Mouse (Mus musculus) kidney, embryonic 15.5 days (tissue): ENCODE results near the gene Hsd17b3. TPM values are rescaled to one million over a fixed set of nuclear protein-coding genes. Genes with fewer than 3 reads are reported as not detected.
"Not testable (repeated sequence)": the region's sequence is repeated elsewhere in the genome, so short reads cannot be mapped to it uniquely, and the experiment has no call there.

ENCODE experiments used
- ATAC-seq: fragments of 200-750 bp; cut with Nextera tagmentation; replicated peaks from 2 replicates; pipeline ENCODE4 v1.8.0; 2017; ENCODE audit warnings: moderate TSS enrichment; ENCODE audit not compliant: low FRiP score
- H3K27ac ChIP-seq: fragments of 300-500 bp; sonication (generic); 2 replicates; pipeline ENCODE4 v1.5.1; 2015; ENCODE audit warnings: mild to moderate bottlenecking, inconsistent platforms
- H3K27me3 ChIP-seq: fragments of 300-500 bp; sonication (generic); 2 replicates; pipeline ENCODE4 v1.6.1; 2015; ENCODE audit warnings: inconsistent platforms
- H3K36me3 ChIP-seq: fragments of 300-500 bp; sonication (generic); 2 replicates; pipeline ENCODE4 v1.6.1; 2015; ENCODE audit warnings: inconsistent platforms
- H3K4me1 ChIP-seq: fragments of 300-500 bp; sonication (generic); 2 replicates; pipeline ENCODE4 v1.6.1; 2015; ENCODE audit warnings: inconsistent platforms
- H3K4me2 ChIP-seq: fragments of 300-500 bp; sonication (generic); 2 replicates; pipeline ENCODE4 v1.6.1; 2015; ENCODE audit warnings: moderate library complexity, mild to moderate bottlenecking, inconsistent platforms
- H3K4me3 ChIP-seq: fragments of 300-500 bp; sonication (generic); replicated peaks from 2 replicates; pipeline ENCODE4 v1.5.1; 2015; ENCODE audit warnings: mild to moderate bottlenecking, inconsistent platforms
- H3K9ac ChIP-seq: fragments of 300-500 bp; sonication (generic); 2 replicates; pipeline ENCODE4 v1.6.1; 2015; ENCODE audit warnings: mild to moderate bottlenecking, inconsistent platforms
- H3K9me3 ChIP-seq: fragments of 300-500 bp; sonication (generic); replicated peaks from 2 replicates; pipeline ENCODE4 v1.6.1; 2016; ENCODE audit warnings: inconsistent platforms
- WGBS: fragments of 180-500 bp; shearing (Covaris S2); methylation state at CpG from one replicate; pipeline ENCODE4 v1.1.7; 2015; ENCODE audit warnings: mixed read lengths; 5-methylcytosine and 5-hydroxymethylcytosine counted together
- polyA plus RNA-seq: library from polyadenylated mRNA; unstranded; fragments of >200 nt; fragmentation: Nextera tagmentation; extraction: Ambion mirVana; gene quantifications from 2 replicates; pipeline ENCODE4 v1.2.1, GENCODE M21; 2015

Gene Hsd17b3
- polyA plus RNA-seq, 1 experiment from 2014 or later: not detected

- WGBS: 38% methylated on average over 16 of the region's 16 CpGs
- no peak for ATAC-seq
- H3K27ac ChIP-seq: no peak overlapping the region
- no peak overlapping the region for H3K4me2 ChIP-seq
- H3K4me1 ChIP-seq: peaks cover 11% of the 10 kb centered on the region
- no peaks in the 10 kb centered on the region for H3K9me3 ChIP-seq
- no peak overlapping the region for H3K4me3 ChIP-seq
- no peak overlapping the region for H3K9ac ChIP-seq
- H3K36me3 ChIP-seq: no peaks in the 10 kb centered on the region
- H3K27me3 ChIP-seq: no peaks in the 10 kb centered on the region
Observed at GRCm38 (mm10) chr13:64081012-64081919, 7.8 kb downstream of the Hsd17b3 start.

- 87% methylated on average over 5 of the region's 5 CpGs for WGBS
- Histone ChIP-seq H3K9ac (no peak overlapping the region), H3K4me3 (no peak overlapping the region), H3K27ac (no peak overlapping the region), H3K36me3 (no peaks in the 10 kb centered on the region), H3K4me1 (peaks cover 11% of the 10 kb centered on the region), H3K27me3 (no peaks in the 10 kb centered on the region), H3K9me3 (no peaks in the 10 kb centered on the region), H3K4me2 (no peak overlapping the region)
- ATAC-seq: no peak
Observed at GRCm38 (mm10) chr13:64077591-64077990, 11.4 kb downstream of the Hsd17b3 start.

- peaks cover under 1% of the 10 kb centered on the region for H3K4me1 ChIP-seq
- H3K27ac ChIP-seq: no peak overlapping the region
- no peak for ATAC-seq
- H3K9me3 ChIP-seq: no peaks in the 10 kb centered on the region
- no peaks in the 10 kb centered on the region for H3K27me3 ChIP-seq
- H3K4me3 ChIP-seq: no peak overlapping the region
- no peak overlapping the region for H3K4me2 ChIP-seq
- 81% methylated on average over 4 of the region's 4 CpGs for WGBS
- no peak overlapping the region for H3K9ac ChIP-seq
- H3K36me3 ChIP-seq: no peaks in the 10 kb centered on the region
Observed at GRCm38 (mm10) chr13:64076074-64076473, 13.0 kb downstream of the Hsd17b3 start.

GRCm38 (mm10) chr13:64066653-64067052 lies 22.4 kb downstream of the Hsd17b3 start:
- Histone ChIP-seq H3K27me3 (no peaks in the 10 kb centered on the region), H3K4me1 (peaks cover 14% of the 10 kb centered on the region), H3K36me3 (no peaks in the 10 kb centered on the region), H3K9ac (no peak overlapping the region), H3K4me2 (no peak overlapping the region), H3K9me3 (no peaks in the 10 kb centered on the region), H3K27ac (0 out of 2 replicates have a peak overlapping the region, but pooled peaks have one; percentile 29), H3K4me3 (no peak overlapping the region)
- 13% methylated on average over 3 of the region's 3 CpGs for WGBS
- 0 out of 2 replicates have a peak, but pooled peaks have one; percentile 33 for ATAC-seq

- Histone ChIP-seq H3K4me1 (peaks cover 14% of the 10 kb centered on the region), H3K4me2 (no peak overlapping the region), H3K27ac (no peak overlapping the region), H3K9me3 (no peaks in the 10 kb centered on the region), H3K9ac (no peak overlapping the region), H3K4me3 (no peak overlapping the region), H3K36me3 (no peaks in the 10 kb centered on the region), H3K27me3 (no peaks in the 10 kb centered on the region)
- ATAC-seq: no peak
Observed at GRCm38 (mm10) chr13:64064276-64064675, 24.8 kb downstream of the Hsd17b3 start.

GRCm38 (mm10) chr13:64060935-64061506 lies 28.0 kb downstream of the Hsd17b3 start:
- H3K4me1 ChIP-seq: peaks cover 6% of the 10 kb centered on the region; the same call in 1 of the 2 replicates
- H3K9ac ChIP-seq: no peak overlapping the region
- H3K27ac ChIP-seq: no peak overlapping the region
- H3K27me3 ChIP-seq: no peaks in the 10 kb centered on the region
- H3K9me3 ChIP-seq: no peaks in the 10 kb centered on the region
- H3K4me3 ChIP-seq: no peak overlapping the region
- H3K4me2 ChIP-seq: no peak overlapping the region
- 86% methylated on average over 5 of the region's 5 CpGs for WGBS
- ATAC-seq: no peak
- no peaks in the 10 kb centered on the region for H3K36me3 ChIP-seq

- peak; percentile 83 for ATAC-seq
- WGBS: 44% methylated on average over 1 of the region's 1 CpGs
- no peak overlapping the region for H3K4me3 ChIP-seq
Observed at GRCm38 (mm10) chr13:64053959-64054358, 35.1 kb downstream of the Hsd17b3 start.

GRCm38 (mm10) chr13:64052281-64052680 lies 36.7 kb downstream of the Hsd17b3 start:
- not testable (repeated sequence) for H3K9ac ChIP-seq, H3K36me3 ChIP-seq, H3K4me2 ChIP-seq, H3K27ac ChIP-seq, H3K27me3 ChIP-seq, ATAC-seq, H3K9me3 ChIP-seq, H3K4me3 ChIP-seq, H3K4me1 ChIP-seq
- 83% methylated on average over 2 of the region's 2 CpGs for WGBS

More at GRCm38 (mm10) chr13:64053959-64054358, 35.1 kb downstream of the Hsd17b3 start:
- peaks cover 3% of the 10 kb centered on the region; the same call in 1 of the 2 replicates for H3K4me1 ChIP-seq
- no peaks in the 10 kb centered on the region for H3K27me3 ChIP-seq
- no peak overlapping the region for H3K9ac ChIP-seq
- no peak overlapping the region for H3K27ac ChIP-seq
- no peaks in the 10 kb centered on the region for H3K36me3 ChIP-seq
- no peak overlapping the region for H3K4me2 ChIP-seq
- H3K9me3 ChIP-seq: peaks cover 7% of the 10 kb centered on the region

- H3K36me3 ChIP-seq: no peaks in the 10 kb centered on the region
- ATAC-seq: no peak
- no peaks in the 10 kb centered on the region for H3K4me1 ChIP-seq
- H3K4me3 ChIP-seq: no peak overlapping the region
- no peak overlapping the region for H3K9ac ChIP-seq
- H3K27ac ChIP-seq: no peak overlapping the region
- H3K9me3 ChIP-seq: peaks cover 7% of the 10 kb centered on the region
- no peaks in the 10 kb centered on the region for H3K27me3 ChIP-seq
- no peak overlapping the region for H3K4me2 ChIP-seq
- 61% methylated on average over 4 of the region's 4 CpGs for WGBS
Observed at GRCm38 (mm10) chr13:64050895-64051294, 38.1 kb downstream of the Hsd17b3 start.

- Histone ChIP-seq H3K27ac (no peak overlapping the region), H3K9ac (no peak overlapping the region), H3K9me3 (peaks cover 7% of the 10 kb centered on the region), H3K27me3 (no peaks in the 10 kb centered on the region), H3K4me1 (no peaks in the 10 kb centered on the region), H3K4me3 (no peak overlapping the region), H3K36me3 (no peaks in the 10 kb centered on the region), H3K4me2 (no peak overlapping the region)
- no peak for ATAC-seq
Observed at GRCm38 (mm10) chr13:64049535-64049934, 39.5 kb downstream of the Hsd17b3 start.

GRCm38 (mm10) chr13:64048467-64048866 lies 40.6 kb downstream of the Hsd17b3 start:
- no peaks in the 10 kb centered on the region for H3K4me1 ChIP-seq
- H3K4me2 ChIP-seq: no peak overlapping the region
- ATAC-seq: no peak
- H3K9me3 ChIP-seq: peaks cover 7% of the 10 kb centered on the region
- 97% methylated on average over 2 of the region's 2 CpGs for WGBS
- no peaks in the 10 kb centered on the region for H3K27me3 ChIP-seq
- no peak overlapping the region for H3K9ac ChIP-seq
- no peak overlapping the region for H3K27ac ChIP-seq
- H3K4me3 ChIP-seq: no peak overlapping the region
- no peaks in the 10 kb centered on the region for H3K36me3 ChIP-seq

- no peak overlapping the region for H3K9ac ChIP-seq
- peak overlapping the region; percentile 19; the same call in 1 of the 2 replicates for H3K4me2 ChIP-seq
- H3K4me1 ChIP-seq: peaks cover 19% of the 10 kb centered on the region
- no peak overlapping the region for H3K4me3 ChIP-seq
- WGBS: 19% methylated on average over 10 of the region's 10 CpGs
- H3K36me3 ChIP-seq: no peaks in the 10 kb centered on the region
- H3K27ac ChIP-seq: peak overlapping the region; percentile 7; the same call in 1 of the 2 replicates
- H3K9me3 ChIP-seq: no peaks in the 10 kb centered on the region
- no peak for ATAC-seq
- H3K27me3 ChIP-seq: no peaks in the 10 kb centered on the region
Observed at GRCm38 (mm10) chr13:64039976-64040375, 49.1 kb downstream of the Hsd17b3 start.
